Mouse (Mus musculus): ENCODE measurements around the gene Fibp. TPM values are rescaled to one million over a fixed set of nuclear protein-coding genes. Genes with fewer than 3 reads are reported as not detected.

Fibp gene
- polyA plus RNA-seq, 1 experiment from 2014 or later, result 105 TPM

GRCm38 (mm10) chr19:5495353-5496051 is 35.1 kb downstream of the Fibp start:
- WGBS, result 83% methylated on average over 12 of the region's 12 CpGs
- Histone ChIP-seq H3K4me1 (ENCODE audit: control insufficient read depth, insufficient read depth, low read length) (no peaks in the 10 kb centered on the region), H3K9me3 (replicated peaks; ENCODE audit: control insufficient read depth, low read length) (no peaks in the 10 kb centered on the region), H3K27me3 (ENCODE audit: control insufficient read depth, insufficient read depth, low read length) (no peaks in the 10 kb centered on the region), H3K4me3 (ENCODE audit: low read depth, low read length) (no peak overlapping the region), H3K36me3 (replicated peaks; ENCODE audit: control insufficient read depth, insufficient read depth, low read depth, low read length) (peaks cover 6% of the 10 kb centered on the region), H3K9ac (replicated peaks; ENCODE audit: low read length) (no peak overlapping the region), H3K27ac (replicated peaks; ENCODE audit: low read depth, low read length) (no peak overlapping the region), H3K4me2 (ENCODE audit: low read depth, low read length) (no peak overlapping the region)
- DNase-seq (ENCODE audit: low spot score) (no peak), ATAC-seq (replicated peaks; ENCODE audit: insufficient number of reproducible peaks, low FRiP score, low TSS enrichment, low read depth) (no peak)

DNA sequence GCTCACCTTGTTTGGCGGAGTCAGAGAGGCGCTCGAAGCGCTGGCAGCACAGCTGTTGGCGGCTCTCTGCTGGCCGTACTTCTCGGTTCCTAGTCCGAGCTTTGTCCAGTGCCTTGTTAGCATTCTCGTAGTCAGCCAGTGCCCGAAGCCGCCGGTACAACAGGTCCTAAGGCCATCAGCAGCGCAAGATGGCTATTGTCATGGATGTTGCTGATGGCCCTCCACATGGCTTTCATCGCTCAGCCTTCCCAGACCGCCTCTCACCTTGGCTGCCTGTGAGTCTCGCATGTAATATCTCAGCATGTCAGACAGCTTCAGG is 35.6 kb downstream of the Fibp start:
- 87% methylated on average over 16 of the region's 16 CpGs for WGBS

DNA sequence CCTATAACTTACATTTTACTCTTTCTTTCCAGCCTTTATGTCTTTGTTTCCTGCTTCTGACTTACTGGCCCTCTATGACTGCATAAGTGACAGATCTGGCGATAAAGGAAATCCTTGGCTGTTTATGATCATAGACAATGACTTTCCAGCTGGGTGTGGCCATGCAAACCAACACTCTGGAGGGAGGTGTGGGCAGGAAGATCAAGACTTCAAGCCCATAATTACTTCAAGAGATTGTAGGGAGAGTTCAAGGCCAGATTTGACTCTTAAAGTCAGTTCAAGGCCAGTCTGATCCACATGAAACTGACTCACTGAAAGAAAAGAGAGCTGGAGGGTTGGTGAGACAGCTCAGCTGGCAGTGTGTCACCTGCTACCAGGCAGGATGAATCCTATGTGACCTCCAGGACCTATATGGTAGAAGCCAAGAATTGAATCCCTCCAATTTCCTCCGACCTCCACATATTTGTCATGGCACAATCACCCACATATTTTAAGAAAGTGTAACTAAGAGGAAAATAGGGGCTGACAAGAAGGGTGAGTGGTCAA is 40.0 kb downstream of the Fibp start:
- no peak overlapping the region for H3K4me3 ChIP-seq (ENCODE audit: low read depth, low read length)
- H3K4me1 ChIP-seq (ENCODE audit: control insufficient read depth, insufficient read depth, low read length), result no peaks in the 10 kb centered on the region
- H3K9ac ChIP-seq (replicated peaks; ENCODE audit: low read length), result no peak overlapping the region
- DNase-seq (ENCODE audit: low spot score), result no peak
- H3K4me2 ChIP-seq (ENCODE audit: low read depth, low read length), result no peak overlapping the region
- no peaks in the 10 kb centered on the region; the same call in none of the 2 replicates for H3K36me3 ChIP-seq (replicated peaks; ENCODE audit: control insufficient read depth, insufficient read depth, low read depth, low read length)
- H3K27ac ChIP-seq (replicated peaks; ENCODE audit: low read depth, low read length), result no peak overlapping the region
- no peaks in the 10 kb centered on the region for H3K27me3 ChIP-seq (ENCODE audit: control insufficient read depth, insufficient read depth, low read length)
- 88% methylated on average over 2 of the region's 2 CpGs for WGBS
- H3K9me3 ChIP-seq (replicated peaks; ENCODE audit: control insufficient read depth, low read length), result no peaks in the 10 kb centered on the region
- ATAC-seq (replicated peaks; ENCODE audit: insufficient number of reproducible peaks, low FRiP score, low TSS enrichment, low read depth), result no peak

More for the DNA sequence above, 35.6 kb downstream of the Fibp start:
- H3K4me3 ChIP-seq (ENCODE audit: low read depth, low read length), result no peak overlapping the region
- H3K27ac ChIP-seq (replicated peaks; ENCODE audit: low read depth, low read length), result no peak overlapping the region
- H3K4me1 ChIP-seq (ENCODE audit: control insufficient read depth, insufficient read depth, low read length), result no peaks in the 10 kb centered on the region
- no peaks in the 10 kb centered on the region for H3K9me3 ChIP-seq (replicated peaks; ENCODE audit: control insufficient read depth, low read length)
- ATAC-seq (replicated peaks; ENCODE audit: insufficient number of reproducible peaks, low FRiP score, low TSS enrichment, low read depth) (no peak), DNase-seq (ENCODE audit: low spot score) (no peak)
- peaks cover 6% of the 10 kb centered on the region for H3K36me3 ChIP-seq (replicated peaks; ENCODE audit: control insufficient read depth, insufficient read depth, low read depth, low read length)
- H3K4me2 ChIP-seq (ENCODE audit: low read depth, low read length), result no peak overlapping the region
- H3K9ac ChIP-seq (replicated peaks; ENCODE audit: low read length), result no peak overlapping the region
- no peaks in the 10 kb centered on the region for H3K27me3 ChIP-seq (ENCODE audit: control insufficient read depth, insufficient read depth, low read length)

- H3K36me3 ChIP-seq (replicated peaks; ENCODE audit: control insufficient read depth, insufficient read depth, low read depth, low read length), result no peaks in the 10 kb centered on the region
- H3K4me2 ChIP-seq (ENCODE audit: low read depth, low read length), result no peak within 1 kb of the TSS
- no peak for ATAC-seq (replicated peaks; ENCODE audit: insufficient number of reproducible peaks, low FRiP score, low TSS enrichment, low read depth)
- H3K9ac ChIP-seq (replicated peaks; ENCODE audit: low read length), result no peak within 1 kb of the TSS
- H3K4me1 ChIP-seq (ENCODE audit: control insufficient read depth, insufficient read depth, low read length), result no peaks in the 10 kb centered on the region
- WGBS, result 42% methylated on average over 17 of the region's 17 CpGs
- H3K27ac ChIP-seq (replicated peaks; ENCODE audit: low read depth, low read length), result no peak within 1 kb of the TSS
- no peaks in the 10 kb centered on the region for H3K9me3 ChIP-seq (replicated peaks; ENCODE audit: control insufficient read depth, low read length)
- DNase-seq (ENCODE audit: low spot score), result no peak
- no peak within 1 kb of the TSS for H3K4me3 ChIP-seq (ENCODE audit: low read depth, low read length)
- H3K27me3 ChIP-seq (ENCODE audit: control insufficient read depth, insufficient read depth, low read length), result no peaks in the 10 kb centered on the region
Measured at GRCm38 (mm10) chr19:5503687-5504086, 43.3 kb downstream of the Fibp start, which contains the start of gene 1700020D05Rik. TSS of gene 1700020D05Rik (minus strand) at chr19:5503787.

DNA sequence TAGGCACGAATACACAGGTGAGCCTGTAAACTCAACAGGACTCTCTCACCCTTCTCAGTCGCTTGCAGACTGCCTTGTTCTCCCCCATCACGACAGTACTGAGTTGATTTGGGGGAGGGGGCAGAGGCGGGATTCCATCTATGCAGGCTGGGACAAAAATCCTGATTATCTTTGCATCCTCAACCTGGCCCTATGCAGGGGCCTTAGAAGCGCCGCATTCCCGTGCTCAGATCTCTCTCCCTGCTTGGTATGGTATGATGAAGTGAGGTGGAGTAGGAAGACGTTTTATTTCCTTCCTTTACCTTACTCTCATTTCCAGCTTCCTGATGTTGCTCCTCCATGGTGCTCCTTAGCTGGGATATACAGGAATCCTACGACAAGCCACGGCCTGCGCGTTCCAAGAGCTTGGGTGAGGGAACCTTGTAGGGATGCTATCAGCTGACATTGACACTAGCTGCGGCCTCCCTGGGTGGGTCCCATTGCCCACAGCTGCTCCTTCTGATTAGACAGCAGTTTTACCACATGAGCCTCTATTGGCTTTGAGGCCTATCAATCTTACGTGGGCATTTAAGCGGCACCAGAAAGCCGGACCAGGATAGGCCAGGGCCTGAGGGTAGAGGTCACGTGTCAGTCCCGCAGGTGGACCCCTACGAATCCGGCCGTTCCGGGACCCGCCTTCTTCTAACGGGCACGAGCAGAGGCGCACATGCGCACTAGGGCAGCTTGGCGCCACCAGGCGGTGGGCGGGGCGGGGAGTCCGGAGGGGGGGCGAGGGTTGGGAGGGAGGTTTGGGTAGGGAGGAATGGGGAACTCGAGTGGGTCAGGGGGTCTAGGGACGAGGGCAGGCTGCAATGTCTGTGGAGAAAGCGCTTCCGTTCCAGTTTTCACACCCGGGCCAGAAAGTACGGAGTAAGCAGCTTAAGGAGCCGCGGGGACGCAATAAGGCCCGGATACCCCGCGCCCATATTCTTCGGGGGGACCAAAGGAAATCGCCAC is 49.9 kb downstream of the Fibp start, which contains the start of gene Snx32:
TSS of gene Snx32 (minus strand) at position 508 of the 996 bp plus-strand sequence.
- no peaks in the 10 kb centered on the region for H3K27me3 ChIP-seq (ENCODE audit: control insufficient read depth, insufficient read depth, low read length)

GRCm38 (mm10) chr19:5511074-5511632 is 50.7 kb downstream of the Fibp start:
- ATAC-seq (replicated peaks; ENCODE audit: insufficient number of reproducible peaks, low FRiP score, low TSS enrichment, low read depth) (no peak), DNase-seq (ENCODE audit: low spot score) (no peak)
- Histone ChIP-seq H3K27ac (replicated peaks; ENCODE audit: low read depth, low read length) (no peak overlapping the region), H3K27me3 (ENCODE audit: control insufficient read depth, insufficient read depth, low read length) (no peaks in the 10 kb centered on the region), H3K4me1 (ENCODE audit: control insufficient read depth, insufficient read depth, low read length) (no peaks in the 10 kb centered on the region), H3K9ac (replicated peaks; ENCODE audit: low read length) (peak overlapping the region; percentile 55), H3K4me3 (ENCODE audit: low read depth, low read length) (peak overlapping the region; percentile 34), H3K4me2 (ENCODE audit: low read depth, low read length) (peak overlapping the region; percentile 69), H3K9me3 (replicated peaks; ENCODE audit: control insufficient read depth, low read length) (no peaks in the 10 kb centered on the region), H3K36me3 (replicated peaks; ENCODE audit: control insufficient read depth, insufficient read depth, low read depth, low read length) (no peaks in the 10 kb centered on the region)
- 47% methylated on average over 14 of the region's 15 CpGs for WGBS

More for the DNA sequence above, 49.9 kb downstream of the Fibp start, which contains the start of gene Snx32:
- Histone ChIP-seq H3K4me1 (ENCODE audit: control insufficient read depth, insufficient read depth, low read length) (no peaks in the 10 kb centered on the region), H3K9ac (replicated peaks; ENCODE audit: low read length) (peak within 1 kb of the TSS; percentile 55), H3K4me2 (ENCODE audit: low read depth, low read length) (peak within 1 kb of the TSS; percentile 69), H3K27ac (replicated peaks; ENCODE audit: low read depth, low read length) (no peak within 1 kb of the TSS), H3K36me3 (replicated peaks; ENCODE audit: control insufficient read depth, insufficient read depth, low read depth, low read length) (no peaks in the 10 kb centered on the region), H3K4me3 (ENCODE audit: low read depth, low read length) (peak within 1 kb of the TSS; percentile 34), H3K9me3 (replicated peaks; ENCODE audit: control insufficient read depth, low read length) (no peaks in the 10 kb centered on the region)
- ATAC-seq (replicated peaks; ENCODE audit: insufficient number of reproducible peaks, low FRiP score, low TSS enrichment, low read depth) (peak; percentile 99), DNase-seq (ENCODE audit: low spot score) (peak; percentile 96)
- 2% methylated on average over 47 of the region's 47 CpGs for WGBS

GRCm38 (mm10) chr19:5512091-5513004 is 51.9 kb downstream of the Fibp start:
- H3K4me2 ChIP-seq (ENCODE audit: low read depth, low read length), result no peak overlapping the region
- no peaks in the 10 kb centered on the region for H3K4me1 ChIP-seq (ENCODE audit: control insufficient read depth, insufficient read depth, low read length)
- no peak overlapping the region for H3K4me3 ChIP-seq (ENCODE audit: low read depth, low read length)
- WGBS, result 82% methylated on average over 12 of the region's 12 CpGs
- no peaks in the 10 kb centered on the region for H3K36me3 ChIP-seq (replicated peaks; ENCODE audit: control insufficient read depth, insufficient read depth, low read depth, low read length)
- no peaks in the 10 kb centered on the region for H3K9me3 ChIP-seq (replicated peaks; ENCODE audit: control insufficient read depth, low read length)
- H3K27me3 ChIP-seq (ENCODE audit: control insufficient read depth, insufficient read depth, low read length), result no peaks in the 10 kb centered on the region
- DNase-seq (ENCODE audit: low spot score) (no peak), ATAC-seq (replicated peaks; ENCODE audit: insufficient number of reproducible peaks, low FRiP score, low TSS enrichment, low read depth) (no peak)
- no peak overlapping the region for H3K9ac ChIP-seq (replicated peaks; ENCODE audit: low read length)
- H3K27ac ChIP-seq (replicated peaks; ENCODE audit: low read depth, low read length), result no peak overlapping the region

Measured in embryonic facial prominence, embryonic 11.5 days (tissue).